Mouse (Mus musculus) C2C12 (cell line): ENCODE measurements around the gene Islr.

Experiments used
- CEBPB ChIP-seq: IDR thresholded peaks from one replicate; pipeline ENCODE4 v1.6.1; 2011; ENCODE audit warnings: low read depth, mild to moderate bottlenecking, control low read depth, moderate library complexity
- CTCF ChIP-seq: IDR thresholded peaks from one replicate; pipeline ENCODE4 v1.5.1; 2011; ENCODE audit not compliant: control insufficient read depth, insufficient read depth, insufficient read length
- FOSL1 ChIP-seq: IDR thresholded peaks from one replicate; pipeline ENCODE4 v1.8.0; 2011; ENCODE audit warnings: mild to moderate bottlenecking, low read length; ENCODE audit not compliant: poor library complexity, insufficient read depth, severe bottlenecking
- MAX ChIP-seq: IDR thresholded peaks from one replicate; pipeline ENCODE4 v1.6.1; 2011; ENCODE audit warnings: mild to moderate bottlenecking, control low read depth
- MYOD1 ChIP-seq: IDR thresholded peaks from one replicate; pipeline ENCODE4 v1.6.1; 2011; ENCODE audit warnings: low read depth; ENCODE audit not compliant: control insufficient read depth, insufficient read length
- MYOG ChIP-seq: IDR thresholded peaks from one replicate; pipeline ENCODE4 v1.6.1; 2011; ENCODE audit not compliant: control insufficient read depth, insufficient read length; ENCODE audit errors: extremely low read depth
- USF1 ChIP-seq: IDR thresholded peaks from one replicate; pipeline ENCODE4 v1.6.1; 2011; ENCODE audit warnings: low read depth, mild to moderate bottlenecking, control low read depth, moderate library complexity

- TF ChIP-seq CTCF (no peak), MAX (no peak), MYOD1 (no peak), USF1 (no peak), MYOG (no peak), CEBPB (no peak), FOSL1 (no peak)
These were observed 19.6 kb downstream of the Islr start for GRCm38 (mm10) chr9:58184456-58184855.
